Comparison of ENCODE assay signal across 27 mouse cellular contexts in genomic region chr14:32163203-32163888, GRCm38 (mm10). TPM values are rescaled to one million over a fixed set of nuclear protein-coding genes. Genes with fewer than 3 reads are reported as not detected.
DNase-seq lines count a peak whose midpoint lies in the region; ATAC-seq and TF ChIP-seq lines count a peak whose summit lies in the region.
"Had no signal": no experiment of that assay in that cellular context is flagged by ENCODE, and none has a peak within 500 bp of the region (broad histone marks: within the 10 kb centered on the region; RNA-seq: fewer than 3 reads in every experiment).

No protein-coding gene starts in this region.

- WGBS in heart, embryonic 13.5 days = 85% methylated on average over 11 of the region's 11 CpGs
- WGBS in intestine, embryonic 15.5 days = 76% methylated on average over 11 of the region's 11 CpGs
- 73% methylated on average over 11 of the region's 11 CpGs for WGBS in liver, embryonic 15.5 days (ENCODE audit: insufficient replicate concordance)
- 92% methylated on average over 11 of the region's 11 CpGs for WGBS in hindbrain, embryonic 10.5 days

- ATAC-seq in heart, embryonic 13.5 days (ENCODE audit: extremely low read depth, insufficient number of reproducible peaks, low FRiP score, low TSS enrichment) = no peak
- no peak for ATAC-seq in intestine, embryonic 15.5 days
- ATAC-seq in liver, embryonic 15.5 days (ENCODE audit: insufficient read depth) = no peak
- ATAC-seq: forebrain, embryonic 15.5 days; midbrain, embryonic 15.5 days had no signal

- no peaks in the 10 kb centered on the region for H3K9me3 ChIP-seq in heart, embryonic 13.5 days
- no peaks in the 10 kb centered on the region for H3K9me3 ChIP-seq in E14TG2a.4 (ENCODE audit: low read length)
- no peaks in the 10 kb centered on the region for H3K9me3 ChIP-seq in intestine, embryonic 15.5 days
- no peaks in the 10 kb centered on the region for H3K9me3 ChIP-seq in liver, embryonic 15.5 days (replicated peaks)
- H3K9me3 ChIP-seq in hindbrain, embryonic 10.5 days = no peaks in the 10 kb centered on the region
- H3K9me3 ChIP-seq: embryonic facial prominence, embryonic 13.5 days; forebrain, embryonic 15.5 days; heart, embryonic 15.5 days; limb, embryonic 12.5 days; midbrain, embryonic 15.5 days had no signal

- no peaks in the 10 kb centered on the region for H3K27me3 ChIP-seq in heart, embryonic 13.5 days (replicated peaks)
- H3K27me3 ChIP-seq in E14TG2a.4 (ENCODE audit: insufficient read depth, low read length) = no peaks in the 10 kb centered on the region
- no peaks in the 10 kb centered on the region for H3K27me3 ChIP-seq in intestine, embryonic 15.5 days (replicated peaks)
- H3K27me3 ChIP-seq in liver, embryonic 15.5 days = no peaks in the 10 kb centered on the region
- H3K27me3 ChIP-seq in hindbrain, embryonic 10.5 days (ENCODE audit: insufficient read depth, poor library complexity, severe bottlenecking) = no peaks in the 10 kb centered on the region
- H3K27me3 ChIP-seq: embryonic facial prominence, embryonic 13.5 days; forebrain, embryonic 15.5 days; heart, embryonic 15.5 days; limb, embryonic 12.5 days; midbrain, embryonic 15.5 days had no signal

- peaks cover 83% of the 10 kb centered on the region for H3K4me1 ChIP-seq in heart, embryonic 13.5 days
- peaks cover 87% of the 10 kb centered on the region for H3K4me1 ChIP-seq in E14TG2a.4 (replicated peaks; ENCODE audit: low read depth, low read length)
- peaks cover 24% of the 10 kb centered on the region for H3K4me1 ChIP-seq in intestine, embryonic 15.5 days (replicated peaks)
- peaks cover 86% of the 10 kb centered on the region for H3K4me1 ChIP-seq in liver, embryonic 15.5 days (replicated peaks)
- H3K4me1 ChIP-seq in hindbrain, embryonic 10.5 days (replicated peaks) = peaks cover 33% of the 10 kb centered on the region

- TF ChIP-seq CTCF in E14TG2a.4 (conservative IDR thresholded peaks at IDR 0.05; ENCODE audit: low read length) = no peak

- peak overlapping the region; percentile 7; the same call in 1 of the 2 replicates for H3K4me2 ChIP-seq in heart, embryonic 13.5 days
- H3K4me2 ChIP-seq in intestine, embryonic 15.5 days (replicated peaks) = 0 out of 2 replicates have a peak overlapping the region, but pooled peaks have one; percentile 3
- H3K4me2 ChIP-seq in liver, embryonic 15.5 days = peak overlapping the region; percentile 81
- H3K4me2 ChIP-seq: embryonic facial prominence, embryonic 13.5 days; forebrain, embryonic 15.5 days; heart, embryonic 15.5 days; limb, embryonic 12.5 days; midbrain, embryonic 15.5 days had no signal

- no peak overlapping the region for H3K4me3 ChIP-seq in heart, embryonic 13.5 days
- 0 out of 2 replicates have a peak overlapping the region, but pooled peaks have one; percentile 5 for H3K4me3 ChIP-seq in E14TG2a.4 (replicated peaks; ENCODE audit: low read length)
- no peak overlapping the region for H3K4me3 ChIP-seq in intestine, embryonic 15.5 days (replicated peaks)
- no peak overlapping the region for H3K4me3 ChIP-seq in liver, embryonic 15.5 days (replicated peaks)
- H3K4me3 ChIP-seq in hindbrain, embryonic 10.5 days = no peak overlapping the region
- H3K4me3 ChIP-seq: embryonic facial prominence, embryonic 13.5 days; forebrain, embryonic 15.5 days; heart, embryonic 15.5 days; limb, embryonic 12.5 days; midbrain, embryonic 15.5 days had no signal

- H3K27ac ChIP-seq in heart, embryonic 13.5 days (replicated peaks) = no peak overlapping the region
- H3K27ac ChIP-seq in intestine, embryonic 15.5 days = peak overlapping the region; percentile 46
- H3K27ac ChIP-seq in liver, embryonic 15.5 days (replicated peaks) = peak overlapping the region; percentile 98
- H3K27ac ChIP-seq in hindbrain, embryonic 10.5 days = no peak overlapping the region
- H3K27ac ChIP-seq: embryonic facial prominence, embryonic 13.5 days; forebrain, embryonic 15.5 days; heart, embryonic 15.5 days; limb, embryonic 12.5 days; midbrain, embryonic 15.5 days had no signal

- H3K9ac ChIP-seq in heart, embryonic 13.5 days = no peak overlapping the region
- H3K9ac ChIP-seq in intestine, embryonic 15.5 days = no peak overlapping the region
- H3K9ac ChIP-seq in liver, embryonic 15.5 days = peak overlapping the region; percentile 4; the same call in 1 of the 2 replicates
- H3K9ac ChIP-seq: embryonic facial prominence, embryonic 13.5 days; forebrain, embryonic 15.5 days; heart, embryonic 15.5 days; limb, embryonic 12.5 days; midbrain, embryonic 15.5 days had no signal

- no peak for DNase-seq in heart, postnatal 4 days
- DNase-seq in thymus, postnatal 4 days = no peak
- DNase-seq in spleen, postnatal 14 days (ENCODE audit: low spot score in 2 of 2) = no peak
- no peak for DNase-seq in hindbrain, embryonic 10.5 days (ENCODE audit: low spot score)
- DNase-seq: adrenal gland, postnatal 10 days; cerebellum, postnatal 10 days; kidney, postnatal 4 days; right cerebral cortex, postnatal 25 days; thymus, postnatal 14 days had no signal

- no peaks in the 10 kb centered on the region for H3K36me3 ChIP-seq in heart, embryonic 13.5 days
- peaks cover 7% of the 10 kb centered on the region; the same call in 1 of the 2 replicates for H3K36me3 ChIP-seq in E14TG2a.4 (ENCODE audit: insufficient read depth, low read length)
- H3K36me3 ChIP-seq in intestine, embryonic 15.5 days = no peaks in the 10 kb centered on the region
- H3K36me3 ChIP-seq in liver, embryonic 15.5 days (replicated peaks) = no peaks in the 10 kb centered on the region; the same call in 1 of the 2 replicates
- no peaks in the 10 kb centered on the region for H3K36me3 ChIP-seq in hindbrain, embryonic 10.5 days
- H3K36me3 ChIP-seq: embryonic facial prominence, embryonic 13.5 days; forebrain, embryonic 15.5 days; heart, embryonic 15.5 days; midbrain, embryonic 15.5 days had no signal

RNA-seq across cellular contexts. Expression of gene Ncoa4, which starts 3.7 kb away (rescaled TPM):
- polyA plus RNA-seq in heart, embryonic 13.5 days (2015; fragmentation: Nextera tagmentation; extraction: Ambion mirVana) = 117 and 141 TPM in 2 replicates
- 100 to 1,000 TPM in 1 of 2 experiments, 10 to 100 TPM in 1; 99.0 to 115 TPM for total RNA-seq in heart, postnatal 4 days (2021)
- polyA plus RNA-seq in intestine, embryonic 15.5 days (2015; fragmentation: Nextera tagmentation; extraction: Ambion mirVana) = 164 and 166 TPM in 2 replicates
- polyA plus RNA-seq in liver, embryonic 15.5 days (2015; fragmentation: Nextera tagmentation; extraction: Ambion mirVana) = 332 and 365 TPM in 2 replicates
- polyA plus RNA-seq in hindbrain, embryonic 10.5 days (2016; fragmentation: Nextera tagmentation; extraction: Ambion mirVana) = 66.0 and 71.9 TPM in 2 replicates

RNA-seq across cellular contexts. Expression of gene Msmb, which starts 21.5 kb away (rescaled TPM):
- polyA plus RNA-seq in heart, embryonic 13.5 days (2015; fragmentation: Nextera tagmentation; extraction: Ambion mirVana) = not detected in 2 replicates
- total RNA-seq in heart, postnatal 4 days (2021) = not detected
- polyA plus RNA-seq in intestine, embryonic 15.5 days (2015; fragmentation: Nextera tagmentation; extraction: Ambion mirVana) = not detected in 2 replicates
- polyA plus RNA-seq in liver, embryonic 15.5 days (2015; fragmentation: Nextera tagmentation; extraction: Ambion mirVana) = 0.30 and 0.31 TPM in 2 replicates
- polyA plus RNA-seq in hindbrain, embryonic 10.5 days (2016; fragmentation: Nextera tagmentation; extraction: Ambion mirVana) = not detected in 2 replicates
- total RNA-seq: adrenal gland, postnatal 10 days; gastrocnemius, adult 18-20 months; granulocyte monocyte progenitor cell, adult 5-6 weeks; layer of hippocampus, postnatal 25 days; left cerebral cortex, postnatal 10 days; megakaryocyte-erythroid progenitor cell, adult 5-6 weeks; neutrophil, adult 5-6 weeks had no signal
- polyA plus RNA-seq: embryonic facial prominence, embryonic 13.5 days; forebrain, embryonic 15.5 days; heart, embryonic 15.5 days; hindbrain, embryonic 11.5 days; limb, embryonic 12.5 days; lung, embryonic 16.5 days; midbrain, embryonic 15.5 days; testis, adult 2 months had no signal

RNA-seq across cellular contexts. Expression of gene Timm23, which starts 38.4 kb away (rescaled TPM):
- polyA plus RNA-seq in heart, embryonic 13.5 days (2015; fragmentation: Nextera tagmentation; extraction: Ambion mirVana) = 289 and 312 TPM in 2 replicates
- 100 to 1,000 TPM; 165 to 176 TPM for total RNA-seq in heart, postnatal 4 days (2021)
- polyA plus RNA-seq in intestine, embryonic 15.5 days (2015; fragmentation: Nextera tagmentation; extraction: Ambion mirVana) = 335 and 338 TPM in 2 replicates
- polyA plus RNA-seq in liver, embryonic 15.5 days (2015; fragmentation: Nextera tagmentation; extraction: Ambion mirVana) = 159 and 163 TPM in 2 replicates
- polyA plus RNA-seq in hindbrain, embryonic 10.5 days (2016; fragmentation: Nextera tagmentation; extraction: Ambion mirVana) = 302 and 327 TPM in 2 replicates

RNA-seq across cellular contexts. Expression of gene Parg, which starts 38.4 kb away (rescaled TPM):
- 22.3 and 22.8 TPM in 2 replicates for polyA plus RNA-seq in heart, embryonic 13.5 days (2015; fragmentation: Nextera tagmentation; extraction: Ambion mirVana)
- 10 to 100 TPM; 30.3 to 39.6 TPM for total RNA-seq in heart, postnatal 4 days (2021)
- polyA plus RNA-seq in intestine, embryonic 15.5 days (2015; fragmentation: Nextera tagmentation; extraction: Ambion mirVana) = 35.9 and 37.0 TPM in 2 replicates
- polyA plus RNA-seq in liver, embryonic 15.5 days (2015; fragmentation: Nextera tagmentation; extraction: Ambion mirVana) = 13.0 and 13.1 TPM in 2 replicates
- 40.6 and 50.0 TPM in 2 replicates for polyA plus RNA-seq in hindbrain, embryonic 10.5 days (2016; fragmentation: Nextera tagmentation; extraction: Ambion mirVana)

Comparison
In these comparisons a context has a peak if more than half of its experiments do, and no peak if none do; other contexts are left out.
1. H3K27ac ChIP-seq: peak in intestine, embryonic 15.5 days (single experiment) and liver, embryonic 15.5 days (single experiment); none in heart, embryonic 13.5 days (single experiment) and hindbrain, embryonic 10.5 days (single experiment).
2. H3K4me2 ChIP-seq: peak in every context shown above with its lines; median percentile 81 in liver, embryonic 15.5 days; 7 in heart, embryonic 13.5 days; 3 in intestine, embryonic 15.5 days.